Mouse (Mus musculus) brain, adult 2 months (tissue): Measurements from ENCODE around the gene Sprtn.

Experiments used
- DNase-seq: peaks from one replicate; pipeline ENCODE4 v3.0.0; 2011; ENCODE audit warnings: low read depth, low spot score

Gene Sprtn

DNA sequence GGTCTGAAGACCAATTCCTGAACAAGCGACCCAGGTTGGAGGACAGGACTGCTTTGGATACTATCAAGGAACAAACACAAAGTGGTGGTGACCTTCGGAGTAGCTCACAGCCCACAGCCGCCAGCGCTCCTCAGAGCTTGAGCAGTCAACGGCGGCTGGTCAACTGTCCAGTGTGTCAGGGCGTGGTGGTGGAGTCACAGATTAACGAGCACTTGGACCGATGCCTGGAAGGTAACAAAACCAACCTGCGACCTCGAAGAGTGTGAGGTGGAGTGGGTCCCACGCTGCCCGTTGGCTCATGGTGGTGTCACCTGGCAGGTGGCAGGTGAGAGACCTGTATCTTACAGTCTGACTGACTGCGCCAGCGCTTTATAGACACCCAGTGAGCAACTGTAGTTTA lies 5.5 kb downstream of the Sprtn start:
- DNase-seq, result no peak

DNA sequence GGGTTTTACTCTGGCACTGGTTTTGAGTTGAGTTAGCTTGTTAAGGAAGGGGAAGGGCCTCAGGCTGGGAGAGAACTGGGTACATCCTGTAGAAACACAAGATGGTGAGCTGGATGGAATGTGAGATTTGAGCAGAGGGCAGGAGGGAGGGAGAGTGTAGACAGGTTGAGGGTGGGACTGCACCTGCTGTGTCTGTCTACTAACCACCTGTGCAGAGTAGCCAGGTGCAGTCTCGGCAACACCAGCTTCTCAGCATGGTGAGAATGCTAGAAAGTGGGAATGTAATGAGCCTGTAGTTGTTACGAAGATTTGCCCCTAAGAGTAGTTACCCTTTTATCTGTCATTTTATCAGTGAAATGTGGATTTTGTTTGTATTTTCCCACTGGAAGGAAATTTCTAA lies 7.8 kb downstream of the Sprtn start:
- DNase-seq, result no peak

DNA sequence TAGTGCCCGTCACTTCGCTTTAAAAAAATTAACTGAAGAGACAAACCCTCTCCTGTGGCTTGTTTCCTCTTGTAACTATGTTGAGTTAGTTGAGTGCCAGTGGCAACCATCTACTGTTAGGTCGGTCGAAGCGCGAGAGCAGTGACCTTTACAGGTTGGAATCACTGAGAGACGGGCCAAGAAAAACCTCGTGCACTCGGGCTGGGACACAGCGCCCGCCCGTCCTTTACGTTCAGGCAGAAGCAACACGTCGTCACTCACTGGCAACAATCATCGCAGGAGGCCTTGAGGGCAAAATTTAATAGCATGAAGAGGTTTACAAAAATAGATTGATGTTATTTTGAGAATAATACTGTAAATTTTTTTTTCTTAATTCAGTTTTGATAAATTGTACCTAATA lies 12.2 kb downstream of the Sprtn start:
- no peak for DNase-seq

DNA sequence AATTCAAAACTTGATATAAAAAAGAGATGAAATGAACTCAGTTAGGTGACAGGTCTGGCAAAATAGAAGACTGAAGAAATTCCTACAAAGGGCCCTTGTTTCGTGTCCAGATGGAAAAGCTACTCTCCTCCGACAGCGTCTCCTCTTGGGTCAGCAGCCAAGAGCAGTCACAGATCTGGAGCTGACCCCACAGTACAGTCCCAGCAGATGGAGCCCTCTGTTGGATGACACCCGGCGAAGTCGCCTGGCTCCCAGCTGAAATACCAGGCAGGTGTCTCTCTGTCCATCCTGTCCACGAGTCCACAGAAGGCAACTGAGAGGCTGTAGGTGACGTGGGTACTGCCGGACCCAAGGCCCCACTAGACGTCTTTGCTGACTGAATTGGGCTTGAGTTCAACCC lies 12.7 kb downstream of the Sprtn start:
- peak; percentile 94 for DNase-seq

DNA sequence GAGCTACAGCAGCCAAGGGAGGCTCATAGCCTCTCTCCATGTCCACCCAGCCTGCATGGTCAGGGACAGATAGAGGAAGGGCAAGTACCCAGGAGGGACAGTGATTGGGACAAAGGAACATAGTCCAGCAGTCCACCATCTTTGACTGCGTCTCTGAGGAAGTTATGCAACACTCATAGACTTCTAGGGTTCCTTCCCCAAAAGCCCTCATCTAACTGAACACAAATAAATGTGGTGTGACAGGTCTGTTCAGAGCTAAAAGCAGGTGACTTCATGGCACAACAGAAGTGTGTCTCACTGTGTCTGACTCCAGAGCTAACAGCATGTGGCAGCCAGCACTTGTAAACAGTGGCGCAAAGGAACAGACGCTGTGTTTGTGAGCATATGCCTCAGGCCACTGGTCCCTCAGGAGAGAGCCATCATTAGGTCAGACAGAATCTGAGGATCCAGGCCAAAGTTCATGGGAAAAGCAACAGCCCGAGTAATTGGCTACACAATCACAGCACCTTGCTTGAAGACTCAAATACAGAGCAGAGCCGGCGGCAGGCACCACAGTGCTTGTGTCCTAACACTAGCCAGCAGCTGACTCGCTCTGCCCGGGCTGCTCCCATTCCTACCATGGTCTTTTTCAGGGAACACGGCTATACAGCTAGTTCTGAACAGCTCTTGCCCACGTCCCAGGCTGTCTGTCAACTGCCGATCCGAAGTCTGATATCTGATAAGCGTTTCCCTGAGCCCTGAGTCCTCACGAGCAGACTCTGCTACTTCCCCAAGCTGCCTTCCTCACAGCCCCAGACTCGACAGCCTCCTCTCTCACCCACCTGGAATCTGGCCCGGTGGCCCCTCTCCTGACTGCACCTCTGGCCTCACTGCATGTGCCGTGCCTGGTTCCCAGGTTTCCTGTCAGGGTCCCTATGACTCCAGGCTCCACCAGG lies 14.5 kb downstream of the Sprtn start:
- DNase-seq, result peak; percentile 78

DNA sequence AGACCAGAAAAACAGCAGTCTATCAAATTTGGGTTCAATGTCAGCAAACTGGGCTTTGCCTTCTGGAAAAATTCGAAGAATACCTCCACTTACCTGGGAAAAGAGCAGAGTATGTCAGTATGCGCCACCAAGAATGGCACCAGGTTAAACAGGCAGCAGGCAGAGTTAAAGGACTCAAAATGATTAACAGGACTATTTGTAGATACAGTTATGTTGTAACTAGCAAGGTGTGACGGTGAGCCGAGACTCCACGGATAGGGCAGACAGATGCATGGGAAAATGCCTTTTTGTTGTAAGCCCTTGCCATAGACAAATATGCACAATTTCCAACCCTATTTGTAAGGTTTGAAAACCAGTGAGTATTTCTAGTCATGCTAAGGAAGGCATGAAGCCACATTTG lies 16.4 kb downstream of the Sprtn start:
- no peak for DNase-seq

DNA sequence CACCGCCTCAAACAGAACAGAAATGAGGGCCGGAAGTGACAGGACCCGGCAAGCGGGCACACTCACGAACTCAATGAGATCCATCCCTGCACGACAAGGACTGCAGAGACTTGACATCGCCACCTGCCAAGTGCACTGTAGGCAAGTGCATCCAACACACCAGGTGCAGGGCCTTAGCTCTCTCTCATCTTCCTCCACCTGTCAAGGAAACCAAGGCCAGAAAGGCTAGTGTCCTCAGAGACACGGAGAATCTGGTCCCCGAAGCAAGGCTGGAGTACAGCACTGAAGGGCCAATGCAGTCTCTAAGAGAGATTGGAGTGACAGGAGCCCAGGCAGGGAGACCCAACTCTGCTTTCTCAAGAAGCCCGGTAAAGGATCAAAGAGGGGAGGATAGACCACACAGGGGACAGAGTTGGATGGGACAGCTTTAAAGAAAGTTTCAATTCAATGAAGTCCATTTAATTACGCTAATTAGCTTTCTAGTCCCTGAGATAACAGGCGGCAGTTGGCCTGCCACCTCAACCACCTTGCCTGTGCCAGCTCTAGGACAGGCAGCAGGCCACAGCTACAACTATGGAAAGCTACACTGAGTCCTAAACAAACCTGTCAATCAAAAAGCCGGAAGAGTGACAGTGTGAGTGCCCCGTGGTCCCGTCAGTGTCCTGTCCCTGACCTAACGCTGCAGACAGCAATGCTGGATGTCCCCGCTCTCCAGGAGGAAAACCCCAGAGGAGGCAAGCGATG lies 20.2 kb downstream of the Sprtn start:
- DNase-seq, result peak; percentile 67

DNA sequence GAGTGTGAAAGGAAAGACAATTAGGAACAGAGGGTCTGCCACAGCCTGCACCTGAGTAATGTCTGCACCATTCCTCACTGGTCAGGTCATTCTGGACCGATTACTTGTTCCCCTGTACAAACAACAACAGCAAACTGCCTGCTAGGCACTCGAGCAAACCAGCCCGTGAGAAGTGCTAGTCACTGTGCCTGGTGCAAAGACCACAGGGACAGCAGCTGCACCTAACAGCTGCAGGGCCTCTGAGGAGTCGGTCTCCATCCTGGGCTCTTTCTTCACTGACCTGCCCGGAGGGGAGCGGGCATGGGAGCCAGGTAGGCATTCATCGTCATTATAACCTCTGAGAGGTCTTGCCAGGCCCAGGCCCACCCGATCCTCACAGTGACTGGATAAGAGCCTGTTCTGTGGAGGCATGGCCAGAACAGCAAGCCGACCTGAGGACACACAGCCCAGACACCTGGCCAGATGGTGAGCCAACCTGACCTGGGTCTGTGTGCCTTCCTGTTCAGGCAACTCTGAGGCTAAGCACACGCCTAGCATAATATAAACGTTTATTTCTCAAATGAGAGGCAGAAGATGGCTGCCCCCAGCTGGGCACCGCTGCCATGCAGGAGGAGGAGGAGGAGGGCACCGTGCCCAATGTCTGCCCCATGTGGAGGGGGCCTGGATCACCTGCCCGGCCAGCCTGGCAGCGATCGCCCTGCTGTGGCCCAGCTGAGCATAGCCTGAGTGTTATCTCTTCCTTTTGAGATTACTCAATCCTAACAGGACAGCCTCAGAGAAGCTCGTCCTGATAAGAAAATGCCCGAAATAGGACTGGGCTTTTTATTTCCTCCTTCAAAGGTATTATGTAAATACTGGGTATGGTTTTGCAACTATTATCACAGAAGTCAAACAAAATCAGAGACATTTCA lies 23.9 kb downstream of the Sprtn start:
- no peak for DNase-seq

DNA sequence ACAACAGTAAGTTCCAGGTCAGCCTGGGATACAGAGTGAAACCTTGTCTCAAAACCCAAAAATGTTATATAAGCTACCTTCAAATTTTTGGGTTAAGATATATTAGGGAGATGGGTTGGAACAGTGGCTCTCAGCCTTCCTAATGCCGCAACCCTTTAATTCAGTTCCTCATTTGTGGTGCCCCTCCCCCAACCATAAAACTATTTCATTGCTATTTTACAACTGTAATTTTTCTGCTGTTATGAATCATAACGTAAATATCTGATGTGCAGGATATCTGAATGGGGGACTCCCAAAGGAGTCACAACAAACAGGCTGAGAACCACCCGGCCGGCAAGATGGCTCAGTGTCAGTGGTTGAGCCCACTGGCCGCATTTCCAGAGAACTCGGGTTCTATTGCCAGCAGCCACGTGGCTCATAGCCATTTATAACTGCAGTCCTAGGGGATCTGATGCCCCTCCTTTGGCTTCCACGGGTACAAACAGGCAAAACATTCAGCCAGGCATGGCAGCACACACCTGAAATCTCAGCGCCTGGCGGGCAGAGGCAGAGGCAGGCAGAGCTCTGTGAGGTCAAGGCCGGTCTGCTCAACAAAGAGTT lies 24.9 kb downstream of the Sprtn start:
- no peak for DNase-seq

DNA sequence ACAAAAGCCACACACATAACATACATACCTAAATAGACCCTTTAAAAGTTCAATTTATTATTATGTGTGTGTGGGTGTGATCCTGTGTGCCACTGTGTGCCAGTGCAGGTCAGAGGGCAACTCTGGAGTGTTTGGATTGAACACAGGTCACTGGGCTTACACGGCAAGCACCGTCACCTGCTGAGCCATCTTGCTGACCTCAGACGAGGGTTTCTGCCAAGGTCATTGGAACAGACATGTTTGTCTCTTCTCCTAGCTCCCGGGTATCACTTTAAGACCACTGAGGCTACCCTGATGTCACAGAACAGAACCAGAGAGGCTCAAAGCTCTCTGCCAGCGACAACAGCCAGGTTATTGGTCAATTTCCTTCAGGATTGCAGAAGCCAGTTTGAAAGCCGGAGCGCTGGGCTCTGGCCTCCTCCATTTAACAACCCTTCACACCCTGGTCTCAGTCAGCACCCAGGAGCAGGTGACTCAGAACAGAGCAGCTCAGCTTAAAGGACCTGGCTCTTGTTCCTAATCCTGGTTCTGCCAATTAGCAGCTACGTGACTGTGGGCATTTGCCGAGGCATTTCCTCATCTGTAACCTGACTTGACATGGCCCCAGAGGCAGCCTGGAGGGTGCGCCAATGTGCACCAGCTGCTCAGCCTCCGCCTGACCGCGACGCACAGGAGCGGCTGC lies 26.4 kb downstream of the Sprtn start:
- peak; percentile 58 for DNase-seq

DNA sequence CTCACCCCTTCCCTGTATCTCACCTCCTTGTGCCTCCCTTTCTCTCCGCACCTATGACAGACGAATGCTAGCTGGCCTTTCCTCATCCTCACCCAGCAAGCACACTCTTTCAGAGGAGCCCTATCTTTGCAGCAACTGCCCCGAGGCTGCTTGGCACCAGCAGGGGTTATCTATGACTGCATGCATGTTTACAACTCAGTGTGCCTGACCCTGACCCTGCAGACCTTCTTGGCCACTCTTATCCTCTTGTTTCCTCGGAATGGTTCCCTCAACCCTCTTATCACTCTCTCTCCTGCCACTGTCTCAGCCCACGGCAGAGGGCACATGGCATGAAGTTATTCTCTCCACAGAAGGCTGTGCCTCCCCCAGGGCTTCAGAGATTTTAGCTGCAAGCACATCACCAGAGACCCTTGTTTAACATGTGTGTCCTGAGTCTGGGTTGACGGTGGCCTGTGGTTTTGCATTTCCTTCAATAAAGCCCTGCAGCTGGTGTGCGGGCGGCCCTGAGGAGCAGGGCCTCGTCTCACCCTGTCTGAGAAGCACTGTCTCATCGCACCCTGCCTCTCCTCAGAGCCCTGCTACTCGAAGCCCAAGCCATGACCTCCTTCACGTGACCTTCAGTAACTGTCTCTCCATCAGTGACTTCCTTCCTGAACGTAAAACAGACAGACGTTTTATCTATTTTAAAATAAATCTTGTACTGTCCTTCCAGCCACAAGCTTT lies 28.0 kb downstream of the Sprtn start:
- DNase-seq, result no peak

DNA sequence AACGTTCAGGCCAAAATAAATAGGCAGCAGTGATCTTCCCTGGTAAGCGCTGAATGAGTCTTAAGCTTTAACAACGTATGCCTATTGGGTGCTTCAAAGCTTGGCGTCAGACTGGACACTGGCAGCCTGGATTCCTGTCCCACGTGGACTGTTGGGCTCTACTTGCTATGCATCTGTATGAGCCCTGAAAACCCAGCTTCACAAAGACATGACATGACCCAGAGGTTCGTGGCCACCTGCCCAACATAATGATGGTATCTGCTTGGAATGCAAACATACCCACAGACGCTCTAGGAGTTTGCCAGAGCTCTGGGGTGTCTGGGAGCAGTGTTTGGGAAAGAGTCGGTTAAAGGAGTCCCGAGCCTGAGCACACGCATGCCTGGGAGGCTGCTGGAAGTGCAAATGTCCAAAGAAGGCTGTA lies 28.7 kb downstream of the Sprtn start:
- DNase-seq, result no peak

DNA sequence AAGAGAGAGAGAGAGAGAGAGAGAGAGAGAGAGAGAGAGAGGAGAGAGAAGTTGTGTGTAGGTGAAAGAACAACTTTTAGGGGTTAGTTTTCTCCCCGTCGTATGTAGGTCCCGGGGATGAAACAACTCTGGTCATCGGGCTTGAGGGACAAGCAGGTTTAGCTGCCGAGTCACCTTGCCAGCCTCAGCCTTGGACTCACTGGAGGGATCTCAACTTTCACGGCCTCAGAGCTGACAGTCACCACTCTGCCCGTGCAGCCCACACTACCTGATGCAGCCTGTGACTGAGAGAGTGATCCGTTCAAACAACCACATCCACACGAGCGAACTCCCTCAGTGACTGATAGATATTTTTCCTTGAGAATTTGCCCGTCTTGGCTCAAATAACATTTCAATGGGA lies 31.3 kb downstream of the Sprtn start:
- no peak for DNase-seq

DNA sequence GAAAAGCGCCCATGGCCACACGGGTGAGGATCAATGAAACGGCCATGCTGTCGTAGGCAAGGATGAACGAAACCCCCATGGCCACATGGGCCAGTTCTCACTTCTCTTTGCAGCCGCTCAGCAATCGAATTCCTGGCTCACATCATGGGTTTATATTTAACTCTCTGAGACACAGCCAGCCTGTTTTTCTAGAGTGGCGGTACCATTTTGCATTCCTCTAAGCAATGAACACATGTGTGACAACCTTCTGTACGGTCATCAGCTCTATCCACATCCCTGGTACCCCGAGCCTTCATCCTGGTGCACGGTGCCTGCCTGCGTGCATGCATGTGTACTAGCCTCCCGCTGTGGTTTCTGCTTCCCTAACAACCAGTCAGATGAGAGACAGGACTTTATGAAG lies 32.4 kb downstream of the Sprtn start:
- DNase-seq, result no peak

DNA sequence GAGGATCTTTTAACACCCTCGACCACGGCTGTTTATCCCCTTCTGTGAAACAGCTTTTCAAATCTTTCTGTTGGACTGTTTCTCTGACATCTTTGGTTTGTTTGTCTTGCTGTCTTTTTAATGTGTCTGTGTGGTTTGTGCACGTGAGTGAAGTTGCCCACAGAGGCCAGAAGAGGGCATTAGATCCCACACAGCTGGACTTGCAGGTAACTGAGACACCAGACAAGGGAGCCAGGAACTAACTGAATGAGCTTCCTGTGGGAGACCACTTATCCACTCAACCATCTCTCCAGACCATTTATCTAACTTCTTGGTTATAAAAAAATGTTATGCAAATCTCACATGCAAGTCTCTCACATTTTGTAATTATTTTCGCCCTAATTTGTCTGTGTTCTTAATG lies 33.0 kb downstream of the Sprtn start:
- DNase-seq, result no peak

DNA sequence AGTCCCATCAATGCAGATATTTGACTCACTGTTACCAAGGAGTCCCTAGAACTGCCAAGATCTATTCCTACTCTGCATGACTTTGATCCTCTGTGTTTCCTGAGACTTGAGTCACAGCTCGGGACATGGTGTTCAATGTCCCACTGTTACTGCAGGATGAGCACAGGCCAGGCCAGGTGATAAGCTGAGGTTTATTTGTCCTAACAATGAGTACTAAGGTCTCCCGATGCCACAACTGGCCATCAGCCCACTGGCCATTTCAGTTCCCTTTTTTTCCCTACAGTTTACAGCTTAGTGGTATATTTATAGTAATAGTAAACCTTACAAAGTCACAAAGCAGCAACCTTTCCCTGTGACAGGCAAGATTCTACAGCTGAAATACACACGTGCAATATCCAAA lies 34.7 kb downstream of the Sprtn start:
- DNase-seq, result no peak

DNA sequence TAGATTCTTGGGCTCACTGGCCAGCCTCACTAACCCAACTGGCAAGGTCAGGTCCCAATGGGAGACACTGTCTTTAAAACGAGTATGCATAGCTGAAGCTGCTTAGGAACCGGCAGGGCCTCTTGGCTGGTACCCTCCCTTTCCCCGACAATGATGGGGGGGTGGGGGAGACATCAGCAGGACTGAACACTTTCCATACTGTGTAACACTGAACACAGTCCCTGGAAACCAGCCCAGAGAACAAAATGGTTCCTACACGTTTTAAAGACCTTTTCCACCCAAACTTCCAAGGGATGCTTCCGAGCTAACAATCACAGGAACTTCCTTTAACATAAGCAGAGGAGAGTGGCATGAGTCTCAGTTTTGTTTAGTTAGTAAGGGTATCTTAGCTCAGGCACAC lies 37.4 kb downstream of the Sprtn start:
- no peak for DNase-seq

DNA sequence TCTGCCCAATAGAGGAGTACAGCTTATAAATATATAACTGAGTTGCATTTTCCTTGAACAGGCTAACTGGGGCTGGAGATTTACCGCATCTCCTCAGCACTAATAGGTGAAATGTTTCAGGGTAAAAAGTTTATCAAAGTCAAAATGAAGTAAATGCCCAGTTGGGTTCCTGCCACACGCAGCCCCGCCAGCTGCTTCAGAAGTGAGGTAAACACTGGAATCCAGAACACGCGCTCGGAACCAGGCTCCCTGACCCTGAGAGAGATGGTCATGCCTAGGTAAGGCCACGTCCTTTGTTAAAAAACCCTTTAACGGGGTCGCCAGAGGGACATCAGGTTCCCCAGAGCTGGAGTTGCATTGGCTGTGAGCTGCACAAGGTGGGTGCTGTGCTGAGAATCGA lies 39.0 kb downstream of the Sprtn start:
- DNase-seq, result no peak

DNA sequence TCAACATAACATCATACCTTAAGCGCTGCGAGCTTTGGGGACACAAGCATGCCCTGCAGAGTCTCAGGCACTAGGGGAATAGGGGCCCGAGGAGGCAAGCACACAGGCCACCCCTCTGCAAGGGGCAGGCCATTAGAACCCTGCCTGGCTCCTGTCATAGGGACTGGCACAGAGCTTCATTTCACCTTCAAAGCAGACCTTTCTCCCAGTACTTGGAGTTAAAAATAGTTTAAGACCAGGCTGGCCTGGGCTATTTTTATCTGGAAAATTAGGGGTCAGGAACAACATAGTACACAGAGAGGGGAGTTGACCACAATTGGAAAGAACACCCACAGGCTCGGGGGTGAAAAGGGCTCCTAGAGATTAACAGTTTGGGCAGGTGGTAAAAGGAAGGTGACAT lies 39.6 kb downstream of the Sprtn start:
- no peak for DNase-seq

DNA sequence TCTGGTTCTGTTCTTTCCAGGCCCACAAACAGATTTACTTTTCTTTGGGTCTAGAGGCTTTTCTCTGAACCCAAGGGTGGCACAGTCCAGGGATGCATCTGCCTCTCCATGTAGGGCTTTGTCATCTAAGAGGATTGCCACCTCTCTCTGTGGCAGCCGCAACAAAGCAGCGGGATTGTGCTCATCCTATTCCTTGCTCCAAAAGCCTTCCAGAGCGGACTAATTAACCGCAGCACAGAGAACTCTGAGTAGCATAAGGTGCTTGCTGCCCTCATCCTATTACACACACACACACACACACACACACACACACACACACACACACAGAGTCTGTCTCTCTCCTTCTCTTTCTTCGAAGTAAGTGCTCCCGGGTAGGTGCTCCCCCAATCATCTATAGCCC lies 46.1 kb downstream of the Sprtn start:
- DNase-seq, result no peak
